Mouse (Mus musculus) urinary bladder, postnatal 25 days (tissue): ENCODE measurements around the gene Frg2f1.
A peak's percentile ranks its signal among the peaks of the same experiment; 100 is the strongest.
"Not testable (repeated sequence)": the region's sequence is repeated elsewhere in the genome, so short reads cannot be mapped to it uniquely, and the experiment has no call there.

Experiments used
- DNase-seq: peaks from one replicate; pipeline ENCODE4 v3.0.0; 2022; ENCODE audit warnings: low spot score

Frg2f1 gene

GRCm38 (mm10) chr4:119539031-119539824, at the start of gene Frg2f1:
Gene Frg2f1 (minus strand): TSS chr4:119539529.
- peak; percentile 94 for DNase-seq

- DNase-seq, result no peak
Observed at GRCm38 (mm10) chr4:119588037-119588436, 48.7 kb upstream of the Frg2f1 start.

GRCm38 (mm10) chr4:119575459-119575858, 36.1 kb upstream of the Frg2f1 start:
- no peak for DNase-seq

- DNase-seq, result no peak
Observed at GRCm38 (mm10) chr4:119574504-119574903, 35.2 kb upstream of the Frg2f1 start.

GRCm38 (mm10) chr4:119572682-119573081, 33.4 kb upstream of the Frg2f1 start:
- DNase-seq, result no peak

GRCm38 (mm10) chr4:119566322-119566835, 27.1 kb upstream of the Frg2f1 start:
- no peak for DNase-seq

- no peak for DNase-seq
Observed at GRCm38 (mm10) chr4:119563136-119563535, 23.8 kb upstream of the Frg2f1 start.

- DNase-seq, result no peak
Observed at GRCm38 (mm10) chr4:119555466-119555865, 16.1 kb upstream of the Frg2f1 start.

GRCm38 (mm10) chr4:119550864-119551263, 11.5 kb upstream of the Frg2f1 start:
- no peak for DNase-seq

- DNase-seq, result no peak
Observed at GRCm38 (mm10) chr4:119540533-119540890, 1.2 kb upstream of the Frg2f1 start.

GRCm38 (mm10) chr4:119539836-119540532, 655 bp upstream of the Frg2f1 start:
- DNase-seq, result peak; percentile 46

GRCm38 (mm10) chr4:119537436-119537835, 1.9 kb downstream of the Frg2f1 start:
- no peak for DNase-seq

- not testable (repeated sequence) for DNase-seq
Observed at GRCm38 (mm10) chr4:119536615-119537014, 2.7 kb downstream of the Frg2f1 start, which contains the start of gene Foxj3. Gene Foxj3 (plus strand): TSS chr4:119537004.

- no peak for DNase-seq
Observed at GRCm38 (mm10) chr4:119535103-119535502, 4.2 kb downstream of the Frg2f1 start.

- DNase-seq, result no peak
Observed at GRCm38 (mm10) chr4:119531813-119532212, 7.5 kb downstream of the Frg2f1 start.

- no peak for DNase-seq
Observed at GRCm38 (mm10) chr4:119526329-119526845, 12.9 kb downstream of the Frg2f1 start.

GRCm38 (mm10) chr4:119524466-119524865, 14.9 kb downstream of the Frg2f1 start:
- no peak for DNase-seq

GRCm38 (mm10) chr4:119524010-119524409, 15.3 kb downstream of the Frg2f1 start:
- DNase-seq, result no peak

GRCm38 (mm10) chr4:119523575-119523974, 15.8 kb downstream of the Frg2f1 start:
- DNase-seq, result no peak

GRCm38 (mm10) chr4:119512731-119513141, 26.6 kb downstream of the Frg2f1 start:
- DNase-seq, result no peak

- no peak for DNase-seq
Observed at GRCm38 (mm10) chr4:119511591-119511990, 27.7 kb downstream of the Frg2f1 start.

- no peak for DNase-seq
Observed at GRCm38 (mm10) chr4:119498319-119498848, 40.9 kb downstream of the Frg2f1 start.

- no peak for DNase-seq
Observed at GRCm38 (mm10) chr4:119492933-119493327, 46.4 kb downstream of the Frg2f1 start.
